Mouse (Mus musculus): Measurements from ENCODE around the gene Abhd14a.
"Not testable (repeated sequence)": the region's sequence is repeated elsewhere in the genome, so short reads cannot be mapped to it uniquely, and the experiment has no call there.

Gene Abhd14a

GRCm38 (mm10) chr9:106447348-106447747 lies at the start of gene Abhd14a, which contains the start of gene Abhd14b:
Gene Abhd14a (minus strand): TSS chr9:106447678.
Gene Abhd14b (plus strand): TSS chr9:106447459.
- peak; percentile 81 for DNase-seq (ENCODE audit: low read depth, low spot score)

- not testable (repeated sequence) for DNase-seq (ENCODE audit: low read depth, low spot score)
Measured at GRCm38 (mm10) chr9:106487602-106488001, 40.1 kb upstream of the Abhd14a start.

GRCm38 (mm10) chr9:106485076-106485475 lies 37.6 kb upstream of the Abhd14a start:
- DNase-seq (ENCODE audit: low read depth, low spot score), result no peak

- no peak for DNase-seq (ENCODE audit: low read depth, low spot score)
Measured at GRCm38 (mm10) chr9:106483606-106484005, 36.1 kb upstream of the Abhd14a start.

GRCm38 (mm10) chr9:106483136-106483535 lies 35.7 kb upstream of the Abhd14a start:
- DNase-seq (ENCODE audit: low read depth, low spot score), result no peak

GRCm38 (mm10) chr9:106482578-106483115 lies 35.2 kb upstream of the Abhd14a start:
- DNase-seq (ENCODE audit: low read depth, low spot score), result no peak

- DNase-seq (ENCODE audit: low read depth, low spot score), result no peak
Measured at GRCm38 (mm10) chr9:106481676-106482075, 34.2 kb upstream of the Abhd14a start.

- DNase-seq (ENCODE audit: low read depth, low spot score), result no peak
Measured at GRCm38 (mm10) chr9:106481075-106481474, 33.6 kb upstream of the Abhd14a start.

GRCm38 (mm10) chr9:106480541-106480940 lies 33.1 kb upstream of the Abhd14a start:
- DNase-seq (ENCODE audit: low read depth, low spot score), result no peak

GRCm38 (mm10) chr9:106478101-106478500 lies 30.6 kb upstream of the Abhd14a start:
- no peak for DNase-seq (ENCODE audit: low read depth, low spot score)

GRCm38 (mm10) chr9:106477649-106478048 lies 30.2 kb upstream of the Abhd14a start:
- DNase-seq (ENCODE audit: low read depth, low spot score), result no peak

- DNase-seq (ENCODE audit: low read depth, low spot score), result peak; percentile 99
Measured at GRCm38 (mm10) chr9:106476924-106477484, 29.5 kb upstream of the Abhd14a start, which contains the start of gene Parp3. Gene Parp3 (minus strand): TSS chr9:106476949.

GRCm38 (mm10) chr9:106476002-106476923 lies 28.8 kb upstream of the Abhd14a start:
- DNase-seq (ENCODE audit: low read depth, low spot score), result no peak

- DNase-seq (ENCODE audit: low read depth, low spot score), result no peak
Measured at GRCm38 (mm10) chr9:106475663-106476001, 28.2 kb upstream of the Abhd14a start, which contains the start of gene Rrp9. Gene Rrp9 (plus strand): TSS chr9:106475963.

GRCm38 (mm10) chr9:106475046-106475445 lies 27.6 kb upstream of the Abhd14a start:
- no peak for DNase-seq (ENCODE audit: low read depth, low spot score)

- peak; percentile 71 for DNase-seq (ENCODE audit: low read depth, low spot score)
Measured at GRCm38 (mm10) chr9:106474456-106474855, 27.0 kb upstream of the Abhd14a start.

- DNase-seq (ENCODE audit: low read depth, low spot score), result no peak
Measured at GRCm38 (mm10) chr9:106473753-106474105, 26.3 kb upstream of the Abhd14a start.

- no peak for DNase-seq (ENCODE audit: low read depth, low spot score)
Measured at GRCm38 (mm10) chr9:106473081-106473752, 25.7 kb upstream of the Abhd14a start.

GRCm38 (mm10) chr9:106472321-106472720 lies 24.8 kb upstream of the Abhd14a start:
- DNase-seq (ENCODE audit: low read depth, low spot score), result no peak

GRCm38 (mm10) chr9:106471892-106472291 lies 24.4 kb upstream of the Abhd14a start:
- DNase-seq (ENCODE audit: low read depth, low spot score), result no peak

- DNase-seq (ENCODE audit: low read depth, low spot score), result no peak
Measured at GRCm38 (mm10) chr9:106470991-106471750, 23.7 kb upstream of the Abhd14a start.
